Mouse (Mus musculus) midbrain, embryonic 10.5 days (tissue): ENCODE data around the gene Mmd. TPM values are rescaled to one million over a fixed set of nuclear protein-coding genes. Genes with fewer than 3 reads are reported as not detected.
A peak's percentile ranks its signal among the peaks of the same experiment; 100 is the strongest.

Experiments
- DNase-seq: peaks from one replicate; pipeline ENCODE4 v3.0.0-alpha.2; 2017; ENCODE audit warnings: low spot score
- H3K27ac ChIP-seq: fragments of 300-500 bp; sonication (generic); replicated peaks from 2 replicates; pipeline ENCODE4 v1.5.1; 2016; ENCODE audit warnings: mild to moderate bottlenecking
- H3K27me3 ChIP-seq: fragments of 300-500 bp; sonication (generic); 2 replicates; pipeline ENCODE4 v1.6.1; 2016; ENCODE audit warnings: low read depth, mild to moderate bottlenecking; ENCODE audit not compliant: poor library complexity, severe bottlenecking
- H3K36me3 ChIP-seq: fragments of 300-500 bp; sonication (generic); 2 replicates; pipeline ENCODE4 v1.6.1; 2016; ENCODE audit warnings: mild to moderate bottlenecking, moderate library complexity
- H3K4me1 ChIP-seq: fragments of 300-500 bp; sonication (generic); 2 replicates; pipeline ENCODE4 v1.6.1; 2016
- H3K4me3 ChIP-seq: fragments of 300-500 bp; sonication (generic); 2 replicates; pipeline ENCODE4 v1.5.1; 2016; ENCODE audit warnings: mild to moderate bottlenecking, moderate library complexity
- H3K9me3 ChIP-seq: fragments of 300-500 bp; sonication (generic); replicated peaks from 2 replicates; pipeline ENCODE4 v1.6.1; 2016; ENCODE audit warnings: mild to moderate bottlenecking
- WGBS: fragments of 180-500 bp; shearing (Covaris S2); methylation state at CpG from one replicate; pipeline ENCODE4 v1.1.7; 2016; 5-methylcytosine and 5-hydroxymethylcytosine counted together
- polyA plus RNA-seq: library from polyadenylated mRNA; unstranded; fragments of >200 nt; fragmentation: Nextera tagmentation; extraction: Ambion mirVana; gene quantifications from 2 replicates; pipeline ENCODE4 v1.2.1, GENCODE M21; 2016

Gene Mmd
- polyA plus RNA-seq, 1 experiment from 2014 or later: 38.9 TPM

- H3K36me3 ChIP-seq: no peaks in the 10 kb centered on the region
- no peak overlapping the region for H3K4me3 ChIP-seq
- H3K27me3 ChIP-seq: no peaks in the 10 kb centered on the region
- 91% methylated on average over 5 of the region's 5 CpGs for WGBS
- no peak overlapping the region for H3K27ac ChIP-seq
- H3K9me3 ChIP-seq: no peaks in the 10 kb centered on the region
- no peaks in the 10 kb centered on the region for H3K4me1 ChIP-seq
- DNase-seq: no peak
Observed at GRCm38 (mm10) chr11:90306067-90306466, 56.8 kb downstream of the Mmd start.

- 65% methylated on average over 6 of the region's 6 CpGs for WGBS
- no peaks in the 10 kb centered on the region for H3K27me3 ChIP-seq
Observed at GRCm38 (mm10) chr11:90306993-90307392, 57.7 kb downstream of the Mmd start.

GRCm38 (mm10) chr11:90314606-90315005 is 65.3 kb downstream of the Mmd start:
- 88% methylated on average over 3 of the region's 3 CpGs for WGBS
- Histone ChIP-seq H3K4me3 (no peak overlapping the region), H3K27me3 (no peaks in the 10 kb centered on the region), H3K36me3 (no peaks in the 10 kb centered on the region), H3K4me1 (peaks cover 5% of the 10 kb centered on the region), H3K9me3 (no peaks in the 10 kb centered on the region), H3K27ac (no peak overlapping the region)
- no peak for DNase-seq

More at GRCm38 (mm10) chr11:90306993-90307392, 57.7 kb downstream of the Mmd start:
- no peaks in the 10 kb centered on the region for H3K4me1 ChIP-seq
- H3K4me3 ChIP-seq: no peak overlapping the region
- peak; percentile 52 for DNase-seq
- H3K27ac ChIP-seq: no peak overlapping the region
- H3K9me3 ChIP-seq: no peaks in the 10 kb centered on the region
- no peaks in the 10 kb centered on the region for H3K36me3 ChIP-seq

- no peak overlapping the region for H3K27ac ChIP-seq
- H3K36me3 ChIP-seq: no peaks in the 10 kb centered on the region
- H3K9me3 ChIP-seq: no peaks in the 10 kb centered on the region
- peaks cover 5% of the 10 kb centered on the region for H3K4me1 ChIP-seq
- H3K27me3 ChIP-seq: no peaks in the 10 kb centered on the region
- no peak overlapping the region for H3K4me3 ChIP-seq
- 27% methylated on average over 4 of the region's 4 CpGs for WGBS
- DNase-seq: peak; percentile 28
Observed at GRCm38 (mm10) chr11:90317482-90317881, 68.2 kb downstream of the Mmd start.

GRCm38 (mm10) chr11:90320922-90321321 is 71.7 kb downstream of the Mmd start:
- Histone ChIP-seq H3K4me1 (peaks cover 5% of the 10 kb centered on the region), H3K27ac (no peak overlapping the region), H3K36me3 (no peaks in the 10 kb centered on the region), H3K9me3 (no peaks in the 10 kb centered on the region), H3K27me3 (no peaks in the 10 kb centered on the region), H3K4me3 (no peak overlapping the region)
- 84% methylated on average over 7 of the region's 7 CpGs for WGBS
- DNase-seq: no peak

- WGBS: 92% methylated on average over 3 of the region's 3 CpGs
- Histone ChIP-seq H3K27ac (no peak overlapping the region), H3K9me3 (no peaks in the 10 kb centered on the region), H3K4me1 (no peaks in the 10 kb centered on the region), H3K27me3 (no peaks in the 10 kb centered on the region), H3K4me3 (no peak overlapping the region), H3K36me3 (no peaks in the 10 kb centered on the region)
- no peak for DNase-seq
Observed at GRCm38 (mm10) chr11:90324597-90324996, 75.3 kb downstream of the Mmd start.

- DNase-seq: no peak
- 95% methylated on average over 5 of the region's 5 CpGs for whole genome bisulfite sequencing
- H3K36me3 ChIP-seq: no peaks in the 10 kb centered on the region
Observed at GRCm38 (mm10) chr11:90326146-90326545, 76.9 kb downstream of the Mmd start.

GRCm38 (mm10) chr11:90326836-90327235 is 77.6 kb downstream of the Mmd start:
- no peaks in the 10 kb centered on the region for H3K4me1 ChIP-seq
- 64% methylated on average over 1 of the region's 1 CpGs for WGBS
- H3K27me3 ChIP-seq: no peaks in the 10 kb centered on the region
- no peaks in the 10 kb centered on the region for H3K9me3 ChIP-seq
- H3K36me3 ChIP-seq: no peaks in the 10 kb centered on the region
- no peak overlapping the region for H3K27ac ChIP-seq
- DNase-seq: no peak
- H3K4me3 ChIP-seq: no peak overlapping the region

More at GRCm38 (mm10) chr11:90326146-90326545, 76.9 kb downstream of the Mmd start:
- Histone ChIP-seq H3K4me1 (no peaks in the 10 kb centered on the region), H3K9me3 (no peaks in the 10 kb centered on the region), H3K27ac (no peak overlapping the region), H3K27me3 (no peaks in the 10 kb centered on the region), H3K4me3 (no peak overlapping the region)

Other genes starting within 250 kb of the Mmd start
- 16.4 and 20.2 TPM in 2 replicates for gene Pctp, start 246.6 kb upstream of the Mmd start, polyA plus RNA-seq
- 5.8 and 5.9 TPM in 2 replicates for gene Tmem100, start 219.1 kb upstream of the Mmd start, polyA plus RNA-seq
- 15.4 TPM in 2 replicates for gene Gm45716, start 61.8 kb upstream of the Mmd start, polyA plus RNA-seq
- gene Hlf, start 141.4 kb downstream of the Mmd start, polyA plus RNA-seq: 1.5 and 3.3 TPM in 2 replicates